Mouse (Mus musculus) spleen, adult 18-20 months (tissue): Measurements from ENCODE around the gene 2510002D24Rik.
A peak's percentile ranks its signal among the peaks of the same experiment; 100 is the strongest.
"Not testable (repeated sequence)": the region's sequence is repeated elsewhere in the genome, so short reads cannot be mapped to it uniquely, and the experiment has no call there.

Experiments used
- DNase-seq, 2 experiments: peaks; one replicate each; pipeline ENCODE4 v3.0.0; 2022; ENCODE audit warnings: mixed read lengths in 2 of 2

2510002D24Rik gene

DNA sequence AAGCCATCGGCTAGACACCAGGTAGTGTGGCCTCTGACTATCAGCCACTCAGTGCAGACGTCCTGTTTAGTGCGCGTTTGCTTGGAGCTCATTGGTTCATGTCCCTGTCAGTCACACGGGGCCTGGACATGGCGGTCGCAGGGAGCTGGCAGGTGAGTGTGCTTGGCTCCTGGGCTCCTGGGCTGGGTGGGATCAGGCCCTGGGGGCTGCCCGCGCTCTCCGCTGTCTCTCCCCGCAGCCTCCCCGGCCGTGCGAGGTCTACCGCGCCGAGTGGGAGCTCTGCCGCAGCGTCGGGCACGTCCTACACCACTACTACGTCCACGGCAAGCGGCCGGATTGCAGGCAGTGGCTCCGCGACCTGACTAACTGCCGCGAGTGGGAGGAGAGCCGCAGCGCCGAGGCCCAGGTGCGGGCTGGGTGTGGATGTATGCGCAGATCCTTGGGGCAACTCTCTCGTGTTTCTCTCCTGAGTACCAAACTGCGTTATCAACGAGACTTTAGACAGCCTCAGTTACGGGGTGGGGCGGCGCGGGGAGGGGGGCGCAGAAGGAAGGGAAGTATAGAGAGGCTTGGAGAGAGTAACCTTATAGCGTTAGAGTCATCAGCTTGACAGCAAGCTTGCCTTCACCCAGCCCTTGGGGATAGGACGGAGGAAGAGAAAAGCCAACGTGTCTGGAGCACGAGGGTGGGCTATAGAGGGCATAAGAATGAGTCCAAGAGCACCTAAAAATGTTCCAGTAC is at the start of gene 2510002D24Rik, which contains the start of gene Gm28539:
TSS of gene 2510002D24Rik (plus strand) at position 111 of the 741 bp plus-strand sequence.
TSS of gene Gm28539 (plus strand) at position 117 of the 741 bp plus-strand sequence.
- peak; percentile 86 to 94 for DNase-seq

- no peak for DNase-seq
These were observed 49.7 kb upstream of the 2510002D24Rik start for GRCm38 (mm10) chr16:18786652-18787051.

DNA sequence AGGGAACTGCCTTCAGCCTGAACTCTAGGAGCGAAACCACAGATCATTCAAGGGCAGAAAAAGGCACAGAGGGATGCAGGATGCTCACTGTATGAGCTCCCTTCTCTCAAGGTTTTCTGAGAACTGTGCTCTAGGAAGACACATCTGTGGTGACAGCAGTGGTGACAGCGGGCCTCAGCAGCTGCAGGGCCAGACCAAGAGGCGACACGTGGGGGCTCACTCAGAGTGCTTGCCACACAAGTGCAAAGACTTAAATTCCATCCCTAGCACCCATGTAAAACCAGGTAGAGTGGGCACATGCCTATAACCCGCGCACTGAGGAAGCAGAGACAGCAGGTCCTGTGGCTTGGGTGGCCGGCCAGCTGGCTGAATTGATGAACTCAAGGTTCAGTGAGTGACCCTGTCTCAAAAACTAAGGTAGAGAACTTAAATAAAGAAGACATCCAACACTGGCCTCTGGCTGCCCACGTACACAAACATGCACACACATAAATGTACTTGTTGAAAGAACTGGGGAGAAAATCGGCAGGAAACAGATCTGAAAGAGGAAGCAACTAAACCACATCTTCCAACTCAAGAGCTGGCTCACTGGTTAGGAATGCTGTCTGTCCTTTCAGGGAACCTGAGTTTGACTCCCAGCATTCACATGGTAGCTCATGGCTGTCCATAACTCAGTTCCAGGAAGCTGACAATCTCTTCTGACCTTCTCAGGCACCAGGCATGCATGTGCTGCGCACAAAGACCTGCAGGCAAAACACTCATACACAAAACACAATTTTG is 47.6 kb upstream of the 2510002D24Rik start:
- no peak for DNase-seq

DNA sequence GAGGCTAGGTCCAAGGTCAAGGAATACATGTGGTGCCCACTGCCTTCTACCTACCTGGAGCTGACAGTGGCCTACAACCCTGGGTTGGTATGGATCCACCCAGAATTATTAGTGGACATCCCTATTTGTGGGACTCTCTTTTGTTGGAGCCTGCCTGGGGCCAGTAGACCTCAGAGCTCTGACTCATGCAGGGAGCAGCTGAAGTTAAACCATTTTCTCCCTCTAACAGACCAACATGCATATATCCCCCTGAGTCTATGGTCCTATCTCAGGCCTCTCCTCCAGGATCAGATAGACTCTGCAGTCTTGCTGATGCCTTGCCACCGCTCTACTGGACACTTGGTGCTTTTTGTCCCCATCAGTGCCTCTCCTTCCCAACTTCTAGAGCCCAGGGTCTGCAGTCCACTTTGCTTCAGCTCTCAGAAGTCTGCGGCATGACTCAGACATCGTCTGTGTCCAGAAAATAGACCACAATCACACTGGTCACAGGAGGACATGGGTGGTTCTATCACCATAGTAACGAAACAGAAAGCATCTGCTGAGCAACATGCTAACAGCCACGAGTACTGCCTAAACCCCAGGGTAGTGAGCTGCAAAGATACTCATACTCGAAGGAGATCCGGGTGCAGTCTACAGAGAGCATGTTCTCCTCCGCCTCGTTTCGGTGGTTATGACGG is 41.0 kb upstream of the 2510002D24Rik start:
- no peak for DNase-seq

GRCm38 (mm10) chr16:18796645-18797044 is 39.7 kb upstream of the 2510002D24Rik start:
- DNase-seq = no peak

- DNase-seq = no peak
These were observed 38.2 kb upstream of the 2510002D24Rik start for GRCm38 (mm10) chr16:18798151-18798550.

GRCm38 (mm10) chr16:18798841-18799240 is 37.5 kb upstream of the 2510002D24Rik start:
- DNase-seq = peak in 1 of 2 experiments; percentile 17

GRCm38 (mm10) chr16:18805746-18806145 is 30.6 kb upstream of the 2510002D24Rik start:
- no peak for DNase-seq

DNA sequence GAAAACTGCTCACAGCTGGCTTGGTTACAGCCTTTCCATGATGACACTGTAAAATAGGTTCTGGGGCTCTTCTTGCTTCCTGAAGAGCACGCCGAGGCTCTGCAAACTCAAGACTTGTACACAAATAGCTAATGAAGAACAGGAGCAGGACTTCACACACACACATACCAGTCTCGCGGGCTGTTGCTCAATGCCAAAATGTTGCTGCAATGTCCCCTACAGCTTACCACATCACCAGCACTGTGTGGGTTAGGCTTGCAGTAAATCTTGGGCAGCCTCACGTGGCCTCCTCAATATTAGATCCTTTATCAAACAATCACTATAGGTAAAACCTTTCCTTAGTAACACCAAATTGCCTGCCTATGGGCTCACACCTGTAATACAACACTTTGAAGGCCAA is 27.4 kb upstream of the 2510002D24Rik start:
- DNase-seq = no peak

- DNase-seq = no peak
These were observed 25.3 kb upstream of the 2510002D24Rik start for GRCm38 (mm10) chr16:18811032-18811431.

DNA sequence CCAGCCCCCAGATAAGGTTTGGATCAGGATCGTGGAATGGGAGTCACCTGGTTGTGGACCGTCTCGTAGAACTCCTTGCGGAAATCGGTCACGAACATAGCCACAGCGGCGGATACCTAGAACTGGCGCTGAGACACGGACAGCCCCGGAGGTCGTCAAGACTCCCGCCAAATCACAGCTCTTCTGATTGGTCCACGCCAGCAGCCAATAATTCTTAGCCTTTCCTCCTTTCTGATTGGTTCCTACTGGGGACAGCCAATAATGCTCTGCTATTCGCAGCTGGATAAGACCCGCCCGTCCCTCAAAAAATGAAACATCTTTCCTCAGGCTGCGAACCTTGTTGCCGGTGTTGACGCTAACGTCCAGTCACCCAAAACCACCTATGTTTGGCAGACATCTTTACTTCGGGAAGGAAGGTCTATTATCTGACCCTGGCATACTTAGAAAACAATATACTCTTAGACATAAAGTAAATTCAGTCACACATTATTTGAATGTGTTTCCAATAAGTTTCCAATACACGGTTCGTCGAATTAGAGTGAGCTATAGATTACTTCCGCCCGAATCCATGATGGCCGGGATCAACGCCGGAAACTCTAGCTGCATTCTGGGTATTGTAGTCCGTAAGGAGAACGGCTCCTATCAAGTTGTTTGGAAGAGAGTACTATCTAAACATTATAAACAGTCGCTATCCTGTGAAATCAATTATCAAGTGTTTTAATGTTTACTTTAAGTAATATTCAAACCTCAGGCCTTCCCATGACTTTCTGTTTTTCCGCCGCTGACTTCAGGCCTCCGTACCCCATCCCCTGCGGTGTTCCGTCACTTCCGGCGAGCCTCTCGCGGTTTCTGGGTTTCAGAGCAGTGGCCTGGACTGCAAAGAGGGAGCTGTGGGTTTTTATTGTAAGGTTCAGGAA is 24.7 kb upstream of the 2510002D24Rik start, which contains the start of the genes Ufd1 and Cdc45:
TSS of gene Ufd1 (plus strand) at position 312 of the 917 bp plus-strand sequence.
TSS of gene Cdc45 (minus strand) at position 520 of the 917 bp plus-strand sequence.
- peak; percentile 72 to 81 for DNase-seq

DNA sequence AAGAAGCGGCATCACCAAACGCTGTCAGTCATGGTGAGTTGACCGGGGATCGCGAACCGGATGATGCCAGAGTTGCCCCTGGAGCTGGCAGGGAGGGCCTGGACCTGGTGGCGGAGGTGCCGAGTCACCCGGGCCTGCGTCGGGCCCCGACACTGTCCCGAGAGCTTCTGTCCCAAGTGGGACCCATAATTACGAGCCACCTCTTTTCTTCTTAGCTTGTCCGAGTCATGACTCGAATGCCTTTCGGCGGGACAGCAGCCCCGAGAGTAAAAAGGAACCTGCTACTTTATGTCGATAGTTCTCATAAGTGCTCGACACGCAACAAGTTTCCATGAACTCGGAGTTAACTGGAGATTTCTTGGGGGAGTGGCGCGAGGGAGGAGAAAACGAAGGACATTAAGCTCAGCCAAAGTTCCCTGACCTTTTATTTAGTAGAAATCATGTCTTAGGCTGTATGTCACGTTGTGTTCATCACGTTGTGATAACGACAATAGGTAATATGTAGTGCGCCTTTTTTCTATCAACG is 23.9 kb upstream of the 2510002D24Rik start:
- DNase-seq = no peak

DNA sequence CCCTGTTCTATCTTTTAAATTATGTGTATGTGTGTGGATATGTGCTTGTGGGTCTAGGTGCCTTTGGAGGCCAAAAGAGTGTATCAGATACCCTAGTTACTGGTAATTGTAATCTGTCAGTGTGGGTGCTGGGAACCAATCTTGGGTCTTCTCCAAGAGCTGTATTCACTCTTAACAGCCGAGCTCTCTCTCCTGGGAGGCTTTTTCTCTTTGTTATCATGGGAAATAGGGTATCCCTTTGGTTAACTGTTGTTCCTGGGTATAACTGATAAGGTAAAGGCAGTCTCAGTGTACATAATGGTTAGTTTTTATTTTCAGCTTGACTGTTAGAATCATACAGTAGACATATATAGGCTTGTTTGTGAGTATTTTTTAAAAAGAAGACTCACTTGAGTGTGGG is 14.0 kb upstream of the 2510002D24Rik start:
- no peak for DNase-seq

DNA sequence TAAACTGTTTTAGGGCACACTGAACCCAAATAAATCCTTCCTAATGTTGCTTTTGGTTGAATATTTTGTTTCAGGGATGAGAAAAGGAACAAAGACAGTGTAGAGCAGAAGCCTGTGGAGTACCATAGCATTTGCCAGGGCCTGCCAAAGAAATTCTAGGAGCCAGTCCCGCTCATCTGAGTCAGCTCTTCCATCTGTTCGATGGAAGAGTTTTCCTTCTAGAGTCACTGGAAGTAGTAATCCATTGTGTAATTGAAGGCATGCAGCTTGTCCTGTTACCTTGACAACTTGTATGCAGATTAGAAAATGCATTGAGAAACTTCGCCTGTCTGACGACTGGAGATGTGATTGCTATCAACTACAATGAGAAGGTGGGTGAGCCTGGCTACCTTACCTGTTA is 13.5 kb upstream of the 2510002D24Rik start:
- DNase-seq = no peak

GRCm38 (mm10) chr16:18828630-18829029 is 7.7 kb upstream of the 2510002D24Rik start:
- DNase-seq = no peak

GRCm38 (mm10) chr16:18829102-18829501 is 7.3 kb upstream of the 2510002D24Rik start:
- DNase-seq = no peak

DNA sequence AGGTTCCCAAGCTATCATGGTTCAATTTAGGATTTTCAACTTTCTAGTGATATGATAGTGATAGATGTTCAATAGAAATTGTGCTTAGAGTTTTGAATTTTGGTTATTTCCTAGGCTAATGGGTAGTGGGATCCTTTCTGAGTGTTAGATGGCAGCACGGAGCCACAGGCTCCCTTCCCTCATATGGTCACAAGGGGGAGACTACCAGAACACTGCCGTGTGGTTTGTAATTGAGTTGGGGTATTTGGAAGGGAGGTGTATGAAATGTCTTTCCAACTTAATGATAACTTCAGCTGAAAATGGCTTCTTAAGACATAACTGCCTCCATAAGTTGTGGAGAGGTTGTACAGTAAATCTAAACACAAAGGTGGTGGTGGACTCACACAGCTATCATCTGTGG is 2.9 kb upstream of the 2510002D24Rik start:
- no peak for DNase-seq

DNA sequence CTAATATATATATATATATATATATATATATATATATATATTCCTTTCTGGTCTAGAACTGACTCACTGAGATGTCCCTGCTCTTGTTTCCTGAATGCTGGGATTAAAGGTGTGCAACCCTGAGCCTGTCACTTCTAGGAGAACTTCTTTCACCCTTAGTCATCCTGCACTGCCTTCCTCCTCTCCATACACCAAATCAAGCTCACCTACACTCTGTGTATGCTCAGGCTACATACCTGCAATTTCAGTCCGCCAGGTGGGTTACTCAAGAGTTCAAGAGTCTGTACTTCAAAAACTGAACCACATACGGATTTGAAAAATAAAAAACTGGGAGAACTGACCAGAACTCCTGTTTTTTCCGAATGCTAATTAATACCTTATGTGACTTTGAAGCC is 308 bp upstream of the 2510002D24Rik start:
- DNase-seq = no peak

- DNase-seq = no peak
These were observed 2.0 kb downstream of the 2510002D24Rik start for GRCm38 (mm10) chr16:18838346-18838745.

DNA sequence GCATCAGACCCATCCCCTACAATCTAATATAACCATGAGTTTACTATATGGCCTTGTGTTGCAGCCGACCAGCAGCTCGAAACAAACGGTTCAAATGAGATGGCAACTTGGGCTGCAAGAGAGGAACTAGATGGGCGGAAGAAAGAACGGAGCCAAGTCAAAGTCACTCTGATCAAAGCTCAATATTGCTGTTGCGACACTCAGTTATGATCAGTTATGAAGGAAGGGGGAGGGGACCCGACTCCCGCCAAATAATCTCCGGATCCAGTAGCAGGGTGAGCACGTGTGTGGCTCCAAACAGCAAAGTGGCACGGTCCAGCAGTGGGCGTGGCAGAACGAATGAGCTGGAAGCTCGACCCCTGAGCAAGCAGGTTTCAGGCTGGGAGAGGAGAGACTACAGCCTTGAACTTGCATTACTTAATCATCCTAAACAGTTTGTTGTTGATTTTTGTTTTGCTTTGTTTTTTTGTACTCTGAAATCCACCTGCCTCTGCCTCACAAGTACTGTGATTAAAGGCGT is 10.0 kb downstream of the 2510002D24Rik start:
- no peak for DNase-seq

DNA sequence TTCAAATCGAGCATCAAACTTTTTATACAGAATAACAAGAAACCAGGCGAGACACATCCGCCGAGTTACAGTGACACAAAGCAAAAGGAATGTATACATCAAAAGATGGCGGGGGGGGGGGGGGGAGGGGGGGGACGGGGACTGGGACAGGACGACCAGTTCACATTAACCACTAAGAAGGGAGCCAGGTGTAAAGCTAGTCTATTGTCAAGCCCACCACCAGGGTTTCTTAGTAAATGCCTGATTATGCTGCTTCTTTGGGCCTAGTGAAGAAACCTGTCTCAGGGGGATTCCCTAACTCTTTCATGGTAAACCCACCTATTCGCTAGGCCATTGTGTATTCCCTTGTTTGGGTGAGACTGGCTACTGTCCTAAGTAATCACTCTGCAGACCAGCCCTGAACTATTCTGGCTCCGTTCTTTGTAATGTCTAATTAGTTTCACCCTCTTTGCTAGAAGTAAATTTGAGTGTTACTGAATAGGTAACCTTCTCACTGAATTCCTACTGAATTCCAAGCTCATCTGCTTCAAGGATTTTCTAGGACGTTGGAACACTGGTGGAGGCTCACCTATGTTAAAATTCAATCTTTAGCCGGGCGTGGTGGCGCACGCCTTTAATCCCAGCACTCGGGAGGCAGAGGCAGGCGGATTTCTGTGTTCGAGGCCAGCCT is 13.3 kb downstream of the 2510002D24Rik start:
- DNase-seq = not testable (repeated sequence)
